Mouse (Mus musculus): ENCODE measurements around the gene Vgll2. TPM values are rescaled to one million over a fixed set of nuclear protein-coding genes. Genes with fewer than 3 reads are reported as not detected.
A peak's percentile ranks its signal among the peaks of the same experiment; 100 is the strongest.

Vgll2 gene
- total RNA-seq (2021): not detected
- long read RNA-seq, experiment 1, partial matches to known transcripts: 0 of 2 reads
- long read RNA-seq, experiment 1, other reads (novel, unspliced or antisense): 0 of 2 reads
- long read RNA-seq, experiment 2: 0 reads

- DNase-seq: peak; percentile 8 to 9
- intact Hi-C loops (cut with DNase I): no loop called here
Measured at GRCm38 (mm10) chr10:52022413-52023212, at the start of gene Vgll2. Gene Vgll2 (plus strand): TSS chr10:52022502.

GRCm38 (mm10) chr10:51975137-51975536 is 47.2 kb upstream of the Vgll2 start:
- intact Hi-C loops (cut with DNase I): no loop called here
- no peak for DNase-seq

GRCm38 (mm10) chr10:51975587-51975986 is 46.7 kb upstream of the Vgll2 start:
- intact Hi-C loops (cut with DNase I): no loop called here

GRCm38 (mm10) chr10:51981651-51982050 is 40.7 kb upstream of the Vgll2 start:
- no peak for DNase-seq
- intact Hi-C loops (cut with DNase I): no loop called here

More at GRCm38 (mm10) chr10:51975587-51975986, 46.7 kb upstream of the Vgll2 start:
- no peak for DNase-seq

GRCm38 (mm10) chr10:51982395-51982794 is 39.9 kb upstream of the Vgll2 start:
- intact Hi-C loops (cut with DNase I): no loop called here
- DNase-seq: no peak

- intact Hi-C loops (cut with DNase I): no loop called here
- no peak for DNase-seq
Measured at GRCm38 (mm10) chr10:52018471-52018870, 3.8 kb upstream of the Vgll2 start.

GRCm38 (mm10) chr10:52021231-52021630 is 1.1 kb upstream of the Vgll2 start:
- intact Hi-C loops (cut with DNase I): no loop called here
- no peak for DNase-seq

- no peak for DNase-seq
- intact Hi-C loops (cut with DNase I): no loop called here
Measured at GRCm38 (mm10) chr10:52021736-52022394, 437 bp upstream of the Vgll2 start.

- DNase-seq: no peak
Measured at GRCm38 (mm10) chr10:52023213-52024052, 1.1 kb downstream of the Vgll2 start.

GRCm38 (mm10) chr10:52024053-52024410 is 1.7 kb downstream of the Vgll2 start:
- no peak for DNase-seq
- intact Hi-C loops (cut with DNase I): no loop called here

More at GRCm38 (mm10) chr10:52023213-52024052, 1.1 kb downstream of the Vgll2 start:
- intact Hi-C loops (cut with DNase I): no loop called here

GRCm38 (mm10) chr10:52025291-52025690 is 3.0 kb downstream of the Vgll2 start:
- intact Hi-C loops (cut with DNase I): no loop called here
- DNase-seq: no peak

- DNase-seq: no peak
- intact Hi-C loops (cut with DNase I): no loop called here
Measured at GRCm38 (mm10) chr10:52025821-52026220, 3.5 kb downstream of the Vgll2 start.

GRCm38 (mm10) chr10:52027161-52028035 is 5.1 kb downstream of the Vgll2 start:
- no peak for DNase-seq

GRCm38 (mm10) chr10:52028561-52029370 is 6.5 kb downstream of the Vgll2 start:
- intact Hi-C loops (cut with DNase I): no loop called here
- no peak for DNase-seq

More at GRCm38 (mm10) chr10:52027161-52028035, 5.1 kb downstream of the Vgll2 start:
- intact Hi-C loops (cut with DNase I): no loop called here

- intact Hi-C loops (cut with DNase I): no loop called here
Measured at GRCm38 (mm10) chr10:52029421-52030080, 7.2 kb downstream of the Vgll2 start.

GRCm38 (mm10) chr10:52033729-52034128 is 11.4 kb downstream of the Vgll2 start:
- intact Hi-C loops (cut with DNase I): no loop called here

More at GRCm38 (mm10) chr10:52029421-52030080, 7.2 kb downstream of the Vgll2 start:
- no peak for DNase-seq

GRCm38 (mm10) chr10:52039392-52039791 is 17.1 kb downstream of the Vgll2 start:
- no peak for DNase-seq
- intact Hi-C loops (cut with DNase I): no loop called here

More at GRCm38 (mm10) chr10:52033729-52034128, 11.4 kb downstream of the Vgll2 start:
- DNase-seq: no peak

GRCm38 (mm10) chr10:52043086-52043485 is 20.8 kb downstream of the Vgll2 start:
- DNase-seq: no peak
- intact Hi-C loops (cut with DNase I): no loop called here
